Mouse (Mus musculus) liver, embryonic 14.5 days (tissue): ENCODE results near the gene Hoxa7.

ENCODE experiments used
- CTCF ChIP-seq: IDR thresholded peaks from 2 replicates; pipeline ENCODE4 v1.5.1; 2016; ENCODE audit warnings: antibody characterized with exemption, low read depth, control low read depth
- EP300 ChIP-seq: IDR thresholded peaks from 2 replicates; pipeline ENCODE4 v1.6.1; 2016; ENCODE audit warnings: antibody characterized with exemption, low read depth

DNA sequence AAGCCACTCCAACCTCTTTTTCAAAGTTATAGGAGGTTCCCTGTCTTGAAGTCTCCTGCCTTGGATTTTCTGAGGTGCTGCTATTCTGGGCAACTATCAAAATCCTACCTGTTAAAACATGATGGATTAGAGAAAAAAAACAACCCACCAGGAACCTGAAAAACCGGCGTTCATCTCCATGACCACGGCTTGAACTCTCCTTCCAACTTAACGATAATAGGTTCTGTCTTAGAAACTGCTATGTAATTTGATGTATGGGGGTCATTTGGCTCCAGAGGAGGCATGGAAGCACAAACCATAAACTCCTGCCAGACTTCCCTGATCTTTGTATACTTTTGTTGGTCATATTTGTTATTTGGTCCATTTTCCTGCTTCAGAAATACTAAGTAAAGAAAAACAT lies 48.0 kb downstream of the Hoxa7 start:
- TF ChIP-seq CTCF (no peak), EP300 (no peak)
